ENCODE assay signal across 8 mouse cellular contexts in the genomic region with DNA sequence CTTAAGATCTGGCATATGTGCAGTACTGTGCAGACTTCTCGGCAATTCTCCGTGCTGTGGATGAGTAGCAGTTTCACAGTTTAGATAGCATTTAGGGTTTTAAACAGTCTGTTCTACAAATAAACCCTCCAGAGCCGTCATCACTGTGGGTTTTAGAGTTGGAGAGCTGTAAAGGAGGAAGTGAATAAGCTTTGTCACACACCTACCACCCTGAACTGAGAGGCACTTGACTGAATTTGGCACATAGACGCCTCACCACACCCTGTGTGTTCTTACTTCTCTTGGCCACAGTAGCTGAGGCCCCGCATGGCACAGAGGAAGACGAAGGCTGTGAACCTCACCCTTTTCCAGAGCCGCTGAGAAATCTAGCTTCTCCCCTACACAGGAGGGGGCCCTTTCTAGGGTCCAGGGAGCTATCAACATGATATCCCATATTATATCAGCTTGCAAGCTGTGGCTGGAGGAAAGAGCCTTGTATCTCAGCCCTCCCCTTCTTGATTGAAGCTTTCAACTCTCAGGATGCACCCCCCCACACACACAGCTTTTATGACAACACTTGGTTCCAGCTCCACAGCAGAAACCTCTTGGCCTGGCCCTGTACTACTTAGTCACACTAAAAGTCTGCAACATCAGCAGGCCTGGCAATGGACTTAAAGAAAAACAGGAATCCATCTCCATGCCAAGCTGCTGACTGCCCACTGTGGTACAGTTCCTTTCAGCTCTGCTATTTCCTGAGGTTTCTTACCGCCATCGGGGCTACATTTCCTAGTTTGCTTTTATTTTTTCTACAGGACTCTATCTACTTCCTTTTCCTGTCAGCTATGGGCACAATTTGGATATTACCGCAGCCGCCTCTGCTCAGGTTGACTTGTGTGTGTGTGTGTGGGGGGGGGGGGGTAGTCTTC. TPM values are rescaled to one million over a fixed set of nuclear protein-coding genes. Genes with fewer than 3 reads are reported as not detected.
A peak's percentile ranks its signal among the peaks of the same experiment; 100 is the strongest.
DNase-seq lines count a peak whose midpoint lies in the region; ATAC-seq lines count a peak whose summit lies in the region.

No protein-coding gene starts in this region.

- peaks cover 82% of the 10 kb centered on the region for H3K4me1 ChIP-seq in liver, embryonic 12.5 days

- H3K4me2 ChIP-seq in liver, embryonic 12.5 days: peak overlapping the region; percentile 48

- ATAC-seq in liver, embryonic 12.5 days: peak; percentile 56

- 22% methylated on average over 11 of the region's 11 CpGs for WGBS in liver, embryonic 12.5 days (ENCODE audit: insufficient replicate concordance)

- peak overlapping the region; percentile 52 for H3K9ac ChIP-seq in liver, embryonic 12.5 days

- no peaks in the 10 kb centered on the region for H3K36me3 ChIP-seq in liver, embryonic 12.5 days

- DNase-seq in gastrocnemius, adult 18-20 months (ENCODE audit: low spot score): peak; percentile 25
- DNase-seq in gastrocnemius, postnatal 4 days (ENCODE audit: low spot score in 2 of 2): no peak
- peak; percentile 68 for DNase-seq in CD4-positive, CD25-positive, alpha-beta regulatory T cell, adult 2 months (ENCODE audit: low read depth, low spot score)
- peak; percentile 53 to 76 for DNase-seq in frontal cortex, postnatal 36 days (ENCODE audit: low spot score in 2 of 2)
- peak; percentile 25 to 55 for DNase-seq in right cerebral cortex, postnatal 10 days (ENCODE audit: low spot score in 2 of 2)
- no peak for DNase-seq in cerebellum, postnatal 4 days (ENCODE audit: low spot score in 2 of 2)
- DNase-seq in neural tube, embryonic 10.5 days (ENCODE audit: extremely low spot score, low spot score): no peak

- H3K4me3 ChIP-seq in liver, embryonic 12.5 days: no peak overlapping the region

- no peaks in the 10 kb centered on the region for H3K9me3 ChIP-seq in liver, embryonic 12.5 days (replicated peaks)

- H3K27ac ChIP-seq in liver, embryonic 12.5 days: peak overlapping the region; percentile 91

- H3K27me3 ChIP-seq in liver, embryonic 12.5 days (replicated peaks): no peaks in the 10 kb centered on the region

RNA-seq across cellular contexts. Expression of a gene that starts 35.9 kb away (rescaled TPM):
- total RNA-seq in gastrocnemius, adult 18-20 months (2021): 1 to 10 TPM; 7.1 to 8.9 TPM
- 10 to 100 TPM; 23.4 to 25.8 TPM for total RNA-seq in gastrocnemius, postnatal 4 days (2021)
- 16.1 and 16.8 TPM in 2 replicates for polyA plus RNA-seq in liver, embryonic 12.5 days (2016; fragmentation: Nextera tagmentation; extraction: Ambion mirVana)

Comparison
In these comparisons a context has a peak if more than half of its experiments do, and no peak if none do; other contexts are left out.
1. DNase-seq: peak in gastrocnemius, adult 18-20 months (single experiment), CD4-positive, CD25-positive, alpha-beta regulatory T cell, adult 2 months (single experiment), frontal cortex, postnatal 36 days (2 of 2) and right cerebral cortex, postnatal 10 days (2 of 2); none in gastrocnemius, postnatal 4 days (0 of 2), cerebellum, postnatal 4 days (0 of 2) and neural tube, embryonic 10.5 days (single experiment).